Mouse (Mus musculus) hindbrain, embryonic 10.5 days (tissue): ENCODE data around the gene Neu4. TPM values are rescaled to one million over a fixed set of nuclear protein-coding genes. Genes with fewer than 3 reads are reported as not detected.
"Not testable (repeated sequence)": the region's sequence is repeated elsewhere in the genome, so short reads cannot be mapped to it uniquely, and the experiment has no call there.

Experiments
- DNase-seq: peaks from one replicate; pipeline ENCODE4 v3.0.0-alpha.2; 2017; ENCODE audit warnings: low spot score
- H3K27ac ChIP-seq: fragments of 300-500 bp; sonication (generic); 2 replicates; pipeline ENCODE4 v1.5.1; 2016; ENCODE audit warnings: mild to moderate bottlenecking, moderate library complexity
- H3K27me3 ChIP-seq: fragments of 300-500 bp; sonication (generic); 2 replicates; pipeline ENCODE4 v1.6.1; 2016; ENCODE audit warnings: mild to moderate bottlenecking; ENCODE audit not compliant: poor library complexity, insufficient read depth, severe bottlenecking
- H3K36me3 ChIP-seq: fragments of 300-500 bp; sonication (generic); 2 replicates; pipeline ENCODE4 v1.6.1; 2016; ENCODE audit warnings: mild to moderate bottlenecking, moderate library complexity
- H3K4me1 ChIP-seq: fragments of 300-500 bp; sonication (generic); replicated peaks from 2 replicates; pipeline ENCODE4 v1.6.1; 2016; ENCODE audit warnings: mild to moderate bottlenecking
- H3K4me3 ChIP-seq: fragments of 300-500 bp; sonication (generic); 2 replicates; pipeline ENCODE4 v1.5.1; 2016; ENCODE audit warnings: mild to moderate bottlenecking, moderate library complexity
- H3K9me3 ChIP-seq: fragments of 300-500 bp; sonication (generic); 2 replicates; pipeline ENCODE4 v1.6.1; 2016; ENCODE audit warnings: mild to moderate bottlenecking, moderate library complexity
- WGBS: fragments of 180-500 bp; shearing (Covaris S2); methylation state at CpG from one replicate; pipeline ENCODE4 v1.1.7; 2016; 5-methylcytosine and 5-hydroxymethylcytosine counted together
- polyA plus RNA-seq: library from polyadenylated mRNA; unstranded; fragments of >200 nt; fragmentation: Nextera tagmentation; extraction: Ambion mirVana; gene quantifications from 2 replicates; pipeline ENCODE4 v1.2.1, GENCODE M21; 2016

Neu4 gene
- not detected in 2 replicates for polyA plus RNA-seq

DNA sequence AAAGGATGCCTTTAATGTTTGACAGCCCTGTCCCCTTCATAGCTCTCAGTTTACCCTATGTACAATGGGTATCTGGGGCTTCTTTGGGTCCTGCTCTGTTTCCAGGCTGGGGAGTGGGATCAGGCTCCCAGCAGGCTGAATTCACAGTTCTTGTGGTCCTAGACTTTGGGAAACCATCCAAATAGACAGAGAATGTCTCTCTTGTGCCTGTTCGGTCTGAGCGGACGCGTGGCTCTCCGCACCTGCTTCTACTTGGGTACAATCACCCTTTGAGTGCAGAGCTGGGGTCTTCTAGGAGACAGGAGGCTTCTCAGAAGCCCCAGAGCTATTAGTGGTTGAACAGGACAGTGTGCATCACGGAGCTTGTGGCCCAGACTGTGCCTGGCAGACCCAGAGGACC, at the start of gene Neu4:
Gene Neu4, plus strand, starts transcription at position 301 of the 400 bp plus-strand sequence.
- Histone ChIP-seq H3K4me1 (no peaks in the 10 kb centered on the region), H3K9me3 (no peaks in the 10 kb centered on the region), H3K27me3 (no peaks in the 10 kb centered on the region), H3K4me3 (no peak within 1 kb of the TSS), H3K36me3 (no peaks in the 10 kb centered on the region), H3K27ac (no peak within 1 kb of the TSS)
- 88% methylated on average over 6 of the region's 6 CpGs for WGBS
- no peak for DNase-seq

GRCm38 (mm10) chr1:93970797-93971196, 49.5 kb upstream of the Neu4 start:
- not testable (repeated sequence) for H3K4me1 ChIP-seq, H3K27ac ChIP-seq, H3K9me3 ChIP-seq, DNase-seq, H3K4me3 ChIP-seq, H3K27me3 ChIP-seq, H3K36me3 ChIP-seq
- no CpG with 5 or more reads among the region's 4 CpGs for WGBS

- H3K4me3 ChIP-seq, H3K36me3 ChIP-seq, H3K27me3 ChIP-seq, H3K27ac ChIP-seq, DNase-seq, H3K4me1 ChIP-seq, H3K9me3 ChIP-seq: not testable (repeated sequence)
- 86% methylated on average over 2 of the region's 4 CpGs for WGBS
Observed at GRCm38 (mm10) chr1:93975764-93976163, 44.5 kb upstream of the Neu4 start.

DNA sequence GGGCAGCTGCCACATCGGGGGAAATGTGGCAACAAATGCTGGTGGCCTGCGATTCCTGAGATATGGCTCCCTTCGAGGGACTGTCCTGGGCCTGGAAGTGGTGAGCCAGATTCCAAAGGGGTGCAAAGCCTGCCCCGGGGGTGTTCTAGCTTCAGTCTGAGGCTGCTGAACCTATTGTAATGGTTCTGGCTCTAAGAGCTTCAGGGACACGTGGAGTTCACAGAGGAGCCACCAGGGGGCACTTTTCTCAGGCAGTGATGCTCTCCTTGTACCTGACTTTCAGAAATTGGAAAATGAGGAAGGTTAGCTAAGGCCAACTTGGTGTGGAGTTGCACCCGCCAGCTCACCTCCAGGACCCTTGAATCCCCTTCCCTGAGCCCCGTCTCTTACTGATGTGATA, 42.0 kb upstream of the Neu4 start:
- DNase-seq, H3K9me3 ChIP-seq, H3K4me3 ChIP-seq, H3K27ac ChIP-seq, H3K27me3 ChIP-seq, H3K4me1 ChIP-seq, H3K36me3 ChIP-seq: not testable (repeated sequence)
- WGBS, result no CpG with 5 or more reads among the region's 7 CpGs

- DNase-seq, H3K27me3 ChIP-seq, H3K4me1 ChIP-seq, H3K27ac ChIP-seq, H3K9me3 ChIP-seq, H3K4me3 ChIP-seq, H3K36me3 ChIP-seq: not testable (repeated sequence)
- no CpG with 5 or more reads among the region's 2 CpGs for WGBS
Observed at GRCm38 (mm10) chr1:93980932-93981331, 39.3 kb upstream of the Neu4 start.

DNA sequence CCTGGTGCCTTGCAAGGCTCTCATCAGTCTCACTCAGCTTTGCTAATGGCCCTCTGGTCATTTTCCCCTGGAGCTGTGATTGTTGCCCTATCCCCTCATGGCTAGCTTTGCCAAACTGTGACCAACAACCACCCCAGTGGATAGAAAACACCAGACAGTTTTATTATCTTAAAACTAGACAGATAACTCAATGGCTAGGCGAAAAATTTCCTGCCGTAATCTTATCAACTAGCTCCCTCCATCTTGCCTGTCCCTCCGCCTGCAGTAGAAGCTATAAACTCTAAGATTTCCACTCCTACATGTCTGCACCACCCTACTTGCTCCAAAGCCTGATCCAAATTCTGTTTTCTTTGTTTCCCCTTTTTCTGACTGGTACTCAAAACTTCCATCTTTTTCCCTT, 34.1 kb upstream of the Neu4 start:
- Histone ChIP-seq H3K4me3 (no peak overlapping the region), H3K4me1 (no peaks in the 10 kb centered on the region), H3K36me3 (no peaks in the 10 kb centered on the region), H3K9me3 (no peaks in the 10 kb centered on the region), H3K27me3 (no peaks in the 10 kb centered on the region), H3K27ac (no peak overlapping the region)
- no peak for DNase-seq
- 90% methylated on average over 3 of the region's 3 CpGs for WGBS

GRCm38 (mm10) chr1:93988786-93989185, 31.5 kb upstream of the Neu4 start:
- Histone ChIP-seq H3K4me3 (no peak overlapping the region), H3K27me3 (no peaks in the 10 kb centered on the region), H3K27ac (no peak overlapping the region), H3K4me1 (no peaks in the 10 kb centered on the region), H3K36me3 (no peaks in the 10 kb centered on the region), H3K9me3 (no peaks in the 10 kb centered on the region)
- DNase-seq, result no peak
- WGBS, result 72% methylated on average over 3 of the region's 3 CpGs

DNA sequence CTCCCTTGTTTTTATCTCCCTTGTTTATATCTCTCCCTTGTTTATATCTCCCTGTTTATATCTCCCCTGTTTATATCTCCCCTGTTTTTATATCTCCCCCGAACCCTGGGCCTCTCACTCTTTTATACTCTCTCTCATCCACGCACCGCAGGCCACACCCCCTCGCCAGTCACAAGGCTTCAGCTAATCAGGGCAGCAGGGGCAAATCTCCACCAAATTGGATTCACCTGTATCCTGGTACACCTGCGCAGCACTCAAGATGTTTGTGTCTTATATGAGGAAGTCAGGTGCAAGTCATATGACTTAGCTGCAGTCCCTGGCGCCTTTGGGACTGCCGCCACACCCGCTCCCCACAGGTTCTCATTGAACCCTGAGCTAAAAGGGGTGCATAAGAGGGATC, 30.0 kb upstream of the Neu4 start, which contains the start of gene Gal3st2c:
Gene Gal3st2c, plus strand, starts transcription at position 301 of the 400 bp plus-strand sequence.
- DNase-seq, H3K4me1 ChIP-seq, H3K27ac ChIP-seq, H3K36me3 ChIP-seq, H3K27me3 ChIP-seq, H3K9me3 ChIP-seq, H3K4me3 ChIP-seq: not testable (repeated sequence)
- WGBS, result 91% methylated on average over 7 of the region's 8 CpGs

- 79% methylated on average over 2 of the region's 2 CpGs for WGBS
Observed at GRCm38 (mm10) chr1:93991068-93991467, 29.2 kb upstream of the Neu4 start.

DNA sequence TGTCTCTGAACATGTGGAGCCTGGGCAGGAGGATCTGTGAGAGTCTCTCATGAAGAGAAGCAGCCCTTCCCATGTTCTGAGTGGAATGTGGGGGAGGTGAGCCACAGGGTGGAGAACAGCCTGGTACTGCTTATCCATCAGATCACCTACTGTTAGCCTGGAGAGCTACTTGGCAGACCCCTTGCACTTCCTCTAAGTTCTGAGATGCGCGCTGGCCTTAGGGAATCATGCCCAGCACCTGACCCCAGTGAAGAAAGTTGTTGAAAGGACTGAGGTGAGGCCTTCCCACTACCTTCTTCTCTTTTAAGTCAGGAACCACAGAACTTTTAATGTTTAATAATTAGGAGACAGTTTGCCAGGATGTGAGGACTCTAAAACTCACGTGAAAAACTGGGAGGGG, 28.8 kb upstream of the Neu4 start:
- H3K27ac ChIP-seq, H3K4me1 ChIP-seq, H3K9me3 ChIP-seq, H3K4me3 ChIP-seq, H3K27me3 ChIP-seq, DNase-seq, H3K36me3 ChIP-seq: not testable (repeated sequence)
- 87% methylated on average over 3 of the region's 3 CpGs for WGBS

More at GRCm38 (mm10) chr1:93991068-93991467, 29.2 kb upstream of the Neu4 start:
- H3K4me1 ChIP-seq, H3K27me3 ChIP-seq, H3K4me3 ChIP-seq, H3K27ac ChIP-seq, DNase-seq, H3K9me3 ChIP-seq, H3K36me3 ChIP-seq: not testable (repeated sequence)

DNA sequence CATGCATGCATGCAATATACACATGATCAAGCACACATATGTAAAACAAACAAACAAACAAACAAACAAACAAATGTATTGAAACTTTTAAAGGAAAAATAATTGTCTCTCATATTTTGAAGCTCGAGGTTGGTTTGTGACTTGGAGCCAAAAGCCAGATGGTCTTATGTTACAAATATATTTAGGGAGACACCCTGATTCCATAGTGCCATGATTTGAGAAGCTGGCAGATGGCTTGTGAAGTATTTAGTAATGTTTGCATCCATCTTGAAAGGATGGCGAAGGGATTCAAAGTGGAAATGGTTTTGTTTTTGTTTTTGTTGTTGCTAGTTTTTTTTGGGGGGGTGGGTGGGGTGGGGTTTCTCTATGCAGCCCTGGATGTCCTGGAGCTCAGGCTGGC, 19.2 kb upstream of the Neu4 start:
- 80% methylated on average over 2 of the region's 2 CpGs for WGBS
- no peaks in the 10 kb centered on the region for H3K4me1 ChIP-seq
- no peak overlapping the region for H3K4me3 ChIP-seq
- H3K27ac ChIP-seq, result no peak overlapping the region
- DNase-seq, result no peak
- H3K27me3 ChIP-seq, result no peaks in the 10 kb centered on the region
- H3K9me3 ChIP-seq, result no peaks in the 10 kb centered on the region
- no peaks in the 10 kb centered on the region for H3K36me3 ChIP-seq

DNA sequence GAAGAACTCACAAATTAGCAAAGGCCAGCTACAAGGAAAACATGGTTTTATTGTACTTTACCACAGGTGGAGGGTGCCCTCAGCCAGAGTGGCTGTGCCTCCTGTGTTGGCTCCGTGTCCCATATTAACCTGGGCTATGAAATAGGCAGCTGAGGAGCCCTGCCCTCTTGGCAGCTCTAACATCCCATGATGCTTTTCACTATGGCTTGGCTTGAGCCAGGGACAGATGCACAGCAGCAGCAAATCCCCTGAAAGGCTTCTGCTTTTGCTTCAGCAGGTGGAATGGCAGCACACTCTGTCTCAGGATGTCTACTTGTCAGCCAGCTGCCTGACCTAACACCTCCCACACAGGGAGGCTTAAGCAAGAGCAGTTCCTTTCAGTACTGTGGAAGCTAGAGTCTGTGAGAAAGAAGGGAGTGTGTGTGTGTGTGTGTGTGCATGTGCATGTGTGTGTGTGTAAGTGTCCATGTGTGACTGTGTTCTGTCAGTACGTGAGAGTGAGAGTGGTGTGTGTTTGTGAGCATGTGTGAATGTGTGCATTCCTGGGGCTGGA, 14.2 kb upstream of the Neu4 start:
- not testable (repeated sequence) for H3K4me1 ChIP-seq, H3K9me3 ChIP-seq, H3K27ac ChIP-seq, H3K27me3 ChIP-seq, H3K36me3 ChIP-seq, DNase-seq, H3K4me3 ChIP-seq
- 87% methylated on average over 2 of the region's 2 CpGs for WGBS

- H3K4me3 ChIP-seq, H3K36me3 ChIP-seq, H3K4me1 ChIP-seq, H3K27me3 ChIP-seq, H3K27ac ChIP-seq, H3K9me3 ChIP-seq, DNase-seq: not testable (repeated sequence)
- WGBS, result 92% methylated on average over 16 of the region's 19 CpGs
Observed at GRCm38 (mm10) chr1:94008826-94009225, 11.4 kb upstream of the Neu4 start.

GRCm38 (mm10) chr1:94011643-94012042, 8.6 kb upstream of the Neu4 start:
- DNase-seq, result no peak
- Histone ChIP-seq H3K4me3 (no peak overlapping the region), H3K36me3 (no peaks in the 10 kb centered on the region), H3K27ac (no peak overlapping the region), H3K9me3 (no peaks in the 10 kb centered on the region), H3K4me1 (no peaks in the 10 kb centered on the region), H3K27me3 (no peaks in the 10 kb centered on the region)
- WGBS, result 65% methylated on average over 3 of the region's 3 CpGs
